ENCODE assay signal across 8 mouse cellular contexts in the genomic region with DNA sequence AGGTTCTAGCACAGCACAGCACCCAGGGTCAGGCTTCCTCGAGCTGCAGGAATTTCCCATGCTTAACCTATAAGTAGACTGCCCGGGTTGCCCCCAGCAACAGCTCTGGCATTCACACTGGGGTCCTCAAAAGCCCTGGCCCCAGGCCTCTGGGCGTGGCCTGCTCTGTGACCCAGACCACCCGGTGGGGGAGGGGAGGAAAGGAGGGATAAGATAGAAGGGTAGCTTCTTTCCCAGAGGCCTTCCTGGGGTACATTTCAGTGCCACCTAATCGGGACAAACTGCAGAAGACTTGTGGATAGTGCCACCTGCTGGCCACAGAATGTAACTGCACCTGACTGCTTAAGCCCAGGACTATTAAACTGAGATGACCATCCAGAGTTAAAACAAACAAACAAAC. TPM values are rescaled to one million over a fixed set of nuclear protein-coding genes. Genes with fewer than 3 reads are reported as not detected.
DNase-seq lines count a peak whose midpoint lies in the region; ATAC-seq lines count a peak whose summit lies in the region.

No protein-coding gene starts in this region.

- ATAC-seq in erythroblast, adult 5-6 weeks (replicated peaks; ENCODE audit: low FRiP score, poor library complexity, severe bottlenecking), result peak; percentile 76
- ATAC-seq in hematopoietic stem cell, adult 5-6 weeks (replicated peaks in 1 of 2; ENCODE audit: insufficient read depth in 1 of 2, low FRiP score in 2 of 2, low TSS enrichment in 1 of 2, low read depth in 1 of 2, poor library complexity in 2 of 2, severe bottlenecking in 2 of 2), result peak; percentile 43 to 70; a peak in 3 of 4 replicates
- peak; percentile 80 for ATAC-seq in megakaryocyte, adult 5-6 weeks (ENCODE audit: poor library complexity, severe bottlenecking)

- DNase-seq in adrenal gland, adult (ENCODE audit: inconsistent age in 2 of 2, low spot score in 1 of 2), result peak; percentile 49 to 87
- DNase-seq in adrenal gland, adult 8-10 months, result no peak
- DNase-seq in brain, adult 2 months (ENCODE audit: low read depth, low spot score), result peak; percentile 87
- peak; percentile 66 to 74 for DNase-seq in layer of hippocampus, postnatal 14 days (ENCODE audit: low spot score in 2 of 2)
- DNase-seq in right cerebral cortex, postnatal 25 days, result peak; percentile 44

RNA-seq across cellular contexts. Expression of a gene that starts 4.7 kb away (rescaled TPM):
- total RNA-seq in adrenal gland, adult 8-10 months (2022), result under 1 TPM in 1 of 4 experiments, not detected in 3; 0.23 TPM
- not detected in 2 replicates for total RNA-seq in erythroblast, adult 5-6 weeks (2015; ENCODE audit: low replicate concordance)
- not detected in 2 replicates for total RNA-seq in erythroblast, adult 5-6 weeks (2017; ENCODE audit: low replicate concordance)
- total RNA-seq in hematopoietic stem cell, adult 5-6 weeks (2017), result not detected in 2 replicates
- total RNA-seq in layer of hippocampus, postnatal 14 days (2021), result under 1 TPM; 0.23 to 0.26 TPM
- total RNA-seq in megakaryocyte, adult 5-6 weeks (2015), result not detected in 2 replicates
- total RNA-seq in megakaryocyte, adult 5-6 weeks (2017), result not detected in 2 replicates

RNA-seq across cellular contexts. Expression of a gene that starts 6.8 kb away (rescaled TPM):
- total RNA-seq in adrenal gland, adult 8-10 months (2022), result 10 to 100 TPM; 18.4 to 33.8 (median 20.6) TPM
- total RNA-seq in erythroblast, adult 5-6 weeks (2015; ENCODE audit: low replicate concordance), result 1.5 TPM in 1 of 2 replicates, not detected in the other
- total RNA-seq in erythroblast, adult 5-6 weeks (2017; ENCODE audit: low replicate concordance), result 1.1 and 1.8 TPM in 2 replicates
- 7.7 and 10.5 TPM in 2 replicates for total RNA-seq in hematopoietic stem cell, adult 5-6 weeks (2017)
- total RNA-seq in layer of hippocampus, postnatal 14 days (2021), result 10 to 100 TPM; 10.3 to 11.6 TPM
- total RNA-seq in megakaryocyte, adult 5-6 weeks (2015), result 4.7 and 4.8 TPM in 2 replicates
- 4.4 and 6.7 TPM in 2 replicates for total RNA-seq in megakaryocyte, adult 5-6 weeks (2017)
